Mouse (Mus musculus) gastrocnemius, postnatal 4 days (tissue): ENCODE results near the gene Tnpo3. TPM values are rescaled to one million over a fixed set of nuclear protein-coding genes. Genes with fewer than 3 reads are reported as not detected.

ENCODE experiments used
- DNase-seq, 2 experiments: peaks; one replicate each; pipeline ENCODE4 v3.0.0; 2021 to 2022; ENCODE audit warnings: low spot score in 2 of 2, mixed read lengths in 2 of 2
- total RNA-seq, 2 experiments: library from RNA; stranded (reverse); gene quantifications; 2 replicates each; pipeline ENCODE4 v1.2.3; 2021

Gene Tnpo3
- total RNA-seq, 2 experiments from 2014 or later: 47.2 to 52.3 TPM

DNA sequence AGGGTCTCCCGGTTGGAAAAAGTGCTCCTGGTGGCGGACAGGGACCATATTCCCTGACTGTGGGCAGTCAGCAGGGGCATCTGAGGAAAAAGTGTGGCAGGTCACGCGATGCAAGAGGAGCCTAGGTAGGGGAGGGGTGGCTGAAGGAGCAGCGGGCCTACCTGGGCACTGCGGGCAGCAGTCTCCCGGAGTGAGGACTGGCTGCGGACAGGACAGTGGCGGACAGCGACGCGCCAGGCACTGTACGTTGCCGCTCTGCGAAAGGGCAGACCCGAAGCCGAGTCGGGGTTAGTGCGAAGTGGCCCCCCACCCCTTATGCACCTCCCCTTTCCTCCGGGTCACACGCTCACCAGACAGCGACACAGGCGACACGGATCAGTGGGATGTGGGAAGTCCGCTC is 113.4 kb downstream of the Tnpo3 start:
- DNase-seq: no peak

DNA sequence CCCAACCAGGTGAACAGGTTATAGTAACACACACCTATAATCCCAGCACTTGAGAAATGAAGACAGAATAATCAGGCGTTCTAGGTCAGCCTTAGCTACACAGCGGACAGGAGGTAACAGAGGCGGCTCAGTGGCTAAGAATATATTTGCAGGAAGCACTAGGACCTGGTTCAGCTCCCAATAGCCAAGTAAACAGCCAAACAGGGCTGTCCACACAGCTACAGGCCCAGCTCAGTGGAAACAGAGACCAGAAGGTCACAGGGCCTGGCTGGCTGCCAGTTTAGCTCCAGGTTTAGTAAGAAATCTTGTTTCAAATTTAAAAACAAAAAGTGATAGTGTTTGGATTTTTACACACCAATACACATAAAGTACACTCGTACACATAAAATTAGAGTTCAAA is 115.6 kb downstream of the Tnpo3 start:
- no peak for DNase-seq

Other genes starting within 250 kb of the Tnpo3 start
- gene Opn1sw, start 221.4 kb downstream of the Tnpo3 start, total RNA-seq: under 1 TPM; 0.44 to 0.98 TPM
- gene Ccdc136, start 213.6 kb downstream of the Tnpo3 start, total RNA-seq: 10 to 100 TPM; 20.1 to 28.9 TPM
- gene Flnc, start 176.6 kb downstream of the Tnpo3 start, total RNA-seq: 100 to 1,000 TPM; 491 to 520 TPM
- gene Atp6v1f, start 142.2 kb downstream of the Tnpo3 start, total RNA-seq: 10 to 100 TPM; 90.5 to 92.1 TPM
- not detected for gene Atp6v1fnb, start 138.4 kb downstream of the Tnpo3 start, total RNA-seq
- gene Kcp, start 101.9 kb downstream of the Tnpo3 start, total RNA-seq: 10 to 100 TPM; 37.6 to 40.5 TPM
- 1 to 10 TPM; 3.7 to 4.5 TPM for gene Irf5, start 83.3 kb downstream of the Tnpo3 start, total RNA-seq
- 1 to 10 TPM; 5.4 to 6.3 TPM for gene Tspan33, start 84.3 kb upstream of the Tnpo3 start, total RNA-seq
- 10 to 100 TPM; 43.7 to 43.9 TPM for gene Smo, start 125.6 kb upstream of the Tnpo3 start, total RNA-seq
- 10 to 100 TPM; 15.2 to 18.4 TPM for gene Ahcyl2, start 158.1 kb upstream of the Tnpo3 start, total RNA-seq